Mouse (Mus musculus) CH12.LX (cell line): Measurements from ENCODE around the gene Gstp1.

Experiments
- NRF1 ChIP-seq: IDR thresholded peaks from 2 replicates; pipeline ENCODE4 v1.6.1; 2014; ENCODE audit warnings: low read depth, mild to moderate bottlenecking, inconsistent platforms, low read length, improper control_type of control experiment, moderate library complexity
- UBTF ChIP-seq: IDR thresholded peaks from 2 replicates; pipeline ENCODE4 v1.6.1; 2012; ENCODE audit warnings: low read depth, mild to moderate bottlenecking, inconsistent platforms, low read length, improper control_type of control experiment, moderate library complexity

DNA sequence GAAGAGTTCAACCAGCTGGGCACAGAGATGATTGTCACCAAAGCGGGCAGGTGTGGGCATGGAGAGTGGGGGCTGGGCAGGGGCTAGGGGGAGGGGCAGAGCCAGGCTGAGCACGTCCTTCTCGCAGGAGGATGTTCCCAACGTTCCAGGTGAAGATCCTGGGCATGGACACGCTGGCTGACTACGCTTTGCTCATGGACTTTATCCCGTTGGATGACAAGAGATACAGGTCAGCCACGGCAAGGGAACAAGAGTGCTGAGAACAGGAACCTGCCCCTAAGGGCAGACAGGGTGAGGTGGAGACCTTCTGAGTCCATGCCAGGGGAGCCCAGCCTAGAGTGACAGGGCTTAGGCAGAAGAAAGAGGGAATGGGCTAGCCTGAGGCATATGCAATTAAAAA, 41.0 kb downstream of the Gstp1 start:
- TF ChIP-seq UBTF (no peak), NRF1 (no peak)
